Mouse (Mus musculus): ENCODE results near the gene Mpp2.

DNA sequence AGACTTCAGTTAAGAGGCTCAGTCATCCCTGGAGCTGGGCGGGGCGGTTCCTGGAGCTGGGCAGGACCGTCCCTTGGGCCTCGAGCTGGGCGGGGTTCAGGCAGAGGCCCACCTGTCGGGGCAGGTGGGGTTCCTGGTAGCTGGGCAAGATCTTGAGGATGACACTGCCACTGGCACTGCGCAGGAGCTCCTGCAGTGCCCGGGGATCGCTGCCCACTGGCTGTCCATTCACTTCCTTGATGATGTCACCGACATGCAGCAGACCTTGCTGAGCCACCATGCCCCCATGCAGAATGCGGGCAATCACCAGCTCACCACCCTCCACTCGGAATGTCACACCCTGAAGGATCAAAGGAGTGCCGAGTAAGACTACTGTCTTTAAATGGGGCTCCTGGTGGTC, 25.2 kb downstream of the Mpp2 start:
- TF ChIP-seq POLR2A (IDR thresholded peaks at IDR 0.05; ENCODE audit: low read depth, low read length) (no peak), CTCF (IDR thresholded peaks at IDR 0.05; ENCODE audit: borderline replicate concordance, insufficient read depth, low read length) (no peak)
